Mouse (Mus musculus) macrophage (primary cell): Measurements from ENCODE around the gene Rccd1. TPM values are rescaled to one million over a fixed set of nuclear protein-coding genes. Genes with fewer than 3 reads are reported as not detected.

ENCODE experiments used
- H3K27ac ChIP-seq: fragments of 350-480 bp; formaldehyde crosslinking; 2 replicates; pipeline ENCODE4 v1.9.0; 2021
- H3K36me3 ChIP-seq: fragments of 350-480 bp; formaldehyde crosslinking; 2 replicates; pipeline ENCODE4 v1.9.0; 2021; ENCODE audit errors: inconsistent target
- H3K4me3 ChIP-seq: fragments of 350-480 bp; formaldehyde crosslinking; 2 replicates; pipeline ENCODE4 v1.9.0; 2021; ENCODE audit errors: inconsistent target
- H3K79me2 ChIP-seq: fragments of 350-480 bp; formaldehyde crosslinking; 2 replicates; pipeline ENCODE4 v1.9.0; 2021; ENCODE audit errors: inconsistent target
- WGBS: methylation state at CpG from one replicate; pipeline ENCODE4 v1.1.7; 2026; ENCODE audit warnings: inconsistent platforms; ENCODE audit not compliant: missing documents; 5-methylcytosine and 5-hydroxymethylcytosine counted together
- polyA plus RNA-seq: library from polyadenylated mRNA; stranded (reverse); fragments of 250-400 nt; gene quantifications from 3 replicates; pipeline ENCODE4 v1.2.4, GENCODE M21; 2018; ENCODE audit warnings: inconsistent platforms

The Rccd1 gene
- polyA plus RNA-seq, 1 experiment from 2014 or later = 2.4 TPM

DNA sequence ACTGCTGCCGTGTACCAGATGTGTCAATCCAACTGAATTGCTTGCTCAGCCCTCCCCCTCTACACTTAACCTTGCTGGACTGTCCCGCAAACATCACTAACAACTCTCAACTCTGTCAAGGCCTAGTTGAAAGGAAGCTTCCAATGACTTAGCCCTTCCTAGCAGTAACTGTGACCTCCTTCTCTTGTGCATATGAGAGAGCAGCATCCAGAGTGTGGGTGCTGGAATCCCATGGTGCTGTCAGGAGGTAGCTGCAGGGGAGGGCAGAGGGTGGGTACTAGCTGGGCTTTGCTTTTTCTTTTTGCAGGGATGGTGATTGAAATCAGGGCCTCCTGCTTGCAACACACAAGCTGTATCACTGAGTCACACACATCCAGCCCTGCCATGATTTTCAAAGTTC, 50.8 kb downstream of the Rccd1 start:
- Histone ChIP-seq H3K36me3 (peaks cover 47% of the 10 kb centered on the region), H3K4me3 (no peak overlapping the region), H3K27ac (no peak overlapping the region), H3K79me2 (peaks cover 25% of the 10 kb centered on the region)
- 87% methylated on average over 2 of the region's 2 CpGs for WGBS

DNA sequence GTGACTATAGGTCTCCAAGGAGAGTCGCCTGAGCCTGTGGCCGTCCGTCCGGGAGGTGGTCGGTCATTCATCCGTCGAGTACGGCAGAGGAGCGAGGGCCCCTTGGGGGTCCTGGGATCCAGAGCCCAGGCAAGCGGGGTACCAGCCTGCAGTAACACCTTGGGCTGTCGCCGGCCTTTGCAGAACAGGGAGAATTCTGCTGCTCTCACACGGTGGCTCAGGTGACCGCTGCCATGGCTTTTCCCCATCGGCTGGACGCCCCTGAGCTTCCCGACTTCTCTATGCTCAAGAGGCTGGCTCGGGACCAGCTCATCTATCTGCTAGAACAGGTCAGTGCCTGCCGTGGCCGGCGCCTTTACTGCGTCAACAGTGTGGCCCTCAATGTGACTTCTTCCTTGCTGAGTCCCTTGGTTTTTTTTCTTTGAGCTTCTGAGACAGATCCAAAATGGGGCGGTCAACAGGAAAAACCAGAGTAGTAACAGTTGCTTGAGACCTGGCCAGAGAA, 54.5 kb downstream of the Rccd1 start:
- H3K27ac ChIP-seq = peak overlapping the region; percentile 66
- H3K36me3 ChIP-seq = peaks cover 33% of the 10 kb centered on the region
- H3K79me2 ChIP-seq = peaks cover 25% of the 10 kb centered on the region
- WGBS = 0% methylated on average over 23 of the region's 23 CpGs
- H3K4me3 ChIP-seq = peak overlapping the region; percentile 95

DNA sequence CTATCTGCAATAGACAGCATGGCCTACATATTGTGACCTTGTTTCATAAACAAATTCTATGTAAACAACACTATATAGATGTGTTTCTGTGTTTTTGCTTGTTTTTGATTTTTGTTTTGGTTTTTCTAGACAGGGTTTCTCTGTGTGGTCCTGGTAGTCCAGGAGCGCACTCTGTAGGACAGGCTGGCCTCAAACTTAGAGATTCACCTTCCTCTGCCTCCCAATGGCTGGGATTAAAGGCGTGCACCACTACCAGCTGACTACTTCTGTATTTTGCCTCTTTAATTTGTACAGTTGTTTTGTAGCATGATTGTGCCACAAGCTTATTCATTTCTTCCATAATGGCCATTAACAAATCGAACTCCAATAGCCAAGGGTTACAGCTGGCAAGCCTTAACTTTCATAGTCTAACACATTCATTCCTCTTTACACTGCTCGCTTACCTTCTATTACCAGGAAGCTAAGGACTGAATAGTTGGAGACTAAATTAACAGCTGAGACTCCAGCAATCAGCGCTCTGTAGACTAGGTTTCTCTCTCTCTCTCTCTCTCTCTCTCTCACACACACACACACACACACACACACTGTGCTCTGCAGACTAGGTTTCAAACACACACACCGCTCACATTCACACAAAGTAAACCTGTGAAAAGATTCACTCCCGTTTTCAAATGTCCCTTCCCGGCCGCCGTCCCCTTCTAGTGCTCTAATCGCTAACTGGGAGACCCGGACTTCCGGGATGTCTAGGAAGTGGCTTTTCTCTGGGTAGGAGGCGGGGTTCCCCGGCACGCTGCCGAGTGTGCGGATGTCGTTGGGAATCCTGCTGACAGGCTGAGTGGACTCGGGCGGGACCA, 55.1 kb downstream of the Rccd1 start, which contains the start of gene Vps33b:
Vps33b (plus strand) TSS at position 753 of the 854 bp plus-strand sequence.
- H3K4me3 ChIP-seq = peak within 1 kb of the TSS; percentile 95
- H3K36me3 ChIP-seq = peaks cover 33% of the 10 kb centered on the region
- 2% methylated on average over 21 of the region's 21 CpGs for WGBS
- peak within 1 kb of the TSS; percentile 66 for H3K27ac ChIP-seq
- peaks cover 25% of the 10 kb centered on the region for H3K79me2 ChIP-seq

DNA sequence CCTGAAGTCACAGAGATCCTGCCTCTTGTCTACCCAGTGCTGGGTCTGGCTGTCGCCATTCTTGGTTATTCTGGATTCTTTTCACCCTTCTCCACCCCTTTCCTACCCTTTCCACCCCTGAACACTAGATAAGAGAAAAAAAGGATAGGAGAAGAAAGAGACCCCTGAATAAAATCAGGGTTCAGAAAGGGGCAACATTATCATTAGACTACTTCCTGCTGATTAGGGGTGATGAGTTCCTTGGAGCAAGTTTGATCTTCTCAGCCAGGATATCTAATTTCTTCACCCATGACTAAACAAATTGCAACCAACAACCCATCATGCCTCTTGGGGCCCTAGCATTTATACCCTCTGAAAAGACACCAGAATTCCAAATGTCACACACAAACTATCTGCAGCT, 56.5 kb downstream of the Rccd1 start:
- 83% methylated on average over 1 of the region's 1 CpGs for WGBS
- H3K27ac ChIP-seq = no peak overlapping the region
- H3K4me3 ChIP-seq = no peak overlapping the region
- H3K79me2 ChIP-seq = peaks cover 36% of the 10 kb centered on the region
- H3K36me3 ChIP-seq = peaks cover 24% of the 10 kb centered on the region; the same call in 1 of the 2 replicates

DNA sequence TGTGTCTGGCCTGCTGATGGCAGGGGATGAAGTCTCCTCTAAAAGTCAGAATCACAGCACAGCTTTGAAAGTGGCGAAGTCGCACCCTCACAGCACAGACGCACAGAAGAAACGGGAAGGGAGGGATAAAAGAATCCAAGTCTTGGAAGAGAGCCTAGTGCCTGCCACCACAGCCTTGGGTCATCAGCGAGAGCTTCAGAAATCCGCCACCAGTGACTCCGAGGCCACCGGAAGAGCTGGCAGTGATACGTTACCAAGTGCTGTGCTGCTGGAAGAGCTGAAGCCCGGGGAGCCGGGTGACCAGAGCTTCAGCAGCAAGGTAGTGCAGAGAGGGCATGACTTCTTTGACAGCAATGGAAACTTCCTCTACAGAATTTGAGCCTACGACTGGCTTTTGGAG, 59.6 kb downstream of the Rccd1 start:
- H3K27ac ChIP-seq = no peak overlapping the region
- 96% methylated on average over 12 of the region's 12 CpGs for WGBS

DNA sequence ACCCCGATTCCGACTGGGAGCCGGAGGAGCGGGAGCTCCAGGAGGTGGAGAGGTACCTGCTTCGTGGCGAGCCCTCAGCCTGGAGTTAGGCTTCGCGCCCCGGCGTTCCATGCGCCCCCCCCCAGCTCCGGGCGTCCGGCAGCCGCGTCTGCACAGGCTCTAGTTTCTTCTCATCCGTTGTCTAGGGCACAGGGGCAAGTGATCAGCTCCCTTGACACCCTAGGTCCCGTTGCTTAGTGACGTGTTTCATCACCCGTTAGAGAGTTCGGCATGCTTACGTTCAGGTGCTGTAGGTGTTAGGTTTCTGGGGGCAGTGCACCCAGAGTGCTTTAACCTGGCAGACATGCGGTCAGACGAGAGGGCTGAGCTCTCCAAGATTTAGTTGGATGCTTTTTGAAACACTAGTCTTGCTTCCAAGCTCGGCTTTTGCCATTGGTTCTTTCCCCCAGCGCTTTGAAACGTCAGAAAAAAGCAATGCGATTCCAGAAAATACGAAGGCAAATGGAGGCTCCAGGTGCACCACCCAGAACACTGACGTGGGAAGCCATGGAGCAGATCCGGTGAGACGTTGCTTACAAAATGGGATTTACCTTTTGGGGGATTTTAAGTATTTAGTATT, 62.8 kb downstream of the Rccd1 start:
- under 1% methylated on average over 31 of the region's 32 CpGs for WGBS
- Histone ChIP-seq H3K4me3 (peak overlapping the region; percentile 84), H3K27ac (peak overlapping the region; percentile 46)

More for the DNA sequence above, 59.6 kb downstream of the Rccd1 start:
- H3K4me3 ChIP-seq = no peak overlapping the region
- peaks cover 24% of the 10 kb centered on the region; the same call in 1 of the 2 replicates for H3K36me3 ChIP-seq
- peaks cover 29% of the 10 kb centered on the region for H3K79me2 ChIP-seq

DNA sequence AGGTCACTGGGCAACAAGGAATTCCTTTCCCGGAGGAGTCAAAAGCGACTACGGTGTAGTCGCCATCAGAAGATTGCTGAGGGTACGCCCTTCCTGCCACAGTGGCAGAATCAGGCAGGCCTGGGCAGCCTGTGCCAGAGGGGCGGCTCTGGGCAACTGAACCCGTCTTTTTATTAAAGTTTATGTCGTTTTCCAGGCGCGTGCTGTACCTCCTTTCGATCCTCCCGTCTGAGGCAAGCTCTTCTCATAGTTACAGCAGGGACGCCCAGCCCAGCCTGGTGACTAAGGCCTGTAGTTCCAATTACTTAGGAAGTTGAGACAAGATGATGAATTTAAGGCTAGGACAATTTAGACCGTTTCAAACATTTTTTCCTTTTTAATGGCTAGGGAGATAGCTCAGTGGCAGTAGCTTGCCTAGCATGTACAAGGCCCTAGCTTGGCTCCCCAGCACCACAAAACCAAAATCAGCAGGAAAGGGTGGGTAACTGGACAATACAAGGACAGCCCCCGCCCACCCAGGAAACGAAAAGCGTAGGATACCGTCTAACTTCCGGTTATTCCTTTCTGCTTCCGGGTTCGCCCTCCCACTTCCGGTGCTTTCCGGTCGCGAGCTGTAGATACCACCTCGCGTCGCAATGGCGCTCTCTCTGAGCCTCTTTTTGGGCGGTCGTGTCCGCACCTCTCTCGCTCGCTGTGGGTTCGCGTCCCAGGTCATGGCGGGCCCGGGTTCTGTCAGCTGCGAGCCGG, 63.5 kb downstream of the Rccd1 start, which contains the start of gene Ngrn:
Ngrn (plus strand) TSS at position 591 of the 747 bp plus-strand sequence.
- H3K27ac ChIP-seq = peak within 1 kb of the TSS; percentile 46
- H3K4me3 ChIP-seq = peak within 1 kb of the TSS; percentile 84
- 30% methylated on average over 39 of the region's 40 CpGs for WGBS
- H3K36me3 ChIP-seq = peaks cover 20% of the 10 kb centered on the region; the same call in 1 of the 2 replicates
- peaks cover 29% of the 10 kb centered on the region for H3K79me2 ChIP-seq

More for the DNA sequence above, 62.8 kb downstream of the Rccd1 start:
- H3K79me2 ChIP-seq = peaks cover 29% of the 10 kb centered on the region
- peaks cover 24% of the 10 kb centered on the region; the same call in 1 of the 2 replicates for H3K36me3 ChIP-seq

DNA sequence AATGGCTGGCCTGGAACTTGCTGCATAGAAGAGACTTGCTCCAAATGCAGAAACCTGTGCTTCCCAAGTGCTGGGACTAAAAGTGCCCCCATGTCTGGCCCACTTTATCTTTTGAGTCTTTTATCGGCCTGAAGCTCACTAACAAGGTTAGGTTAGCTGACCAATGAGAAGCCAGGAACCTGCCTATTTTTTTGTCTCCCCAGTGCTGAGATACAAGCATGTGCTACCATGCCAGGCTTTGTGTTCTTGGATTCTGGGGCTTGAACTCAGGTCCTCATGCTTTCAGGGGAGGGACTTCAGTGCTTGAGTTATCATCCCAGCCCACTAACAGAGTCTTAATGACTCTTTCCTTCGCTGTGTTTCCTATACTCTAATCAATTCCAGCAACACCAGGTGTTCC, 66.5 kb downstream of the Rccd1 start:
- no peak overlapping the region for H3K27ac ChIP-seq
- H3K79me2 ChIP-seq = peaks cover 16% of the 10 kb centered on the region
- no peaks in the 10 kb centered on the region for H3K36me3 ChIP-seq
- 94% methylated on average over 2 of the region's 2 CpGs for WGBS
- H3K4me3 ChIP-seq = no peak overlapping the region

DNA sequence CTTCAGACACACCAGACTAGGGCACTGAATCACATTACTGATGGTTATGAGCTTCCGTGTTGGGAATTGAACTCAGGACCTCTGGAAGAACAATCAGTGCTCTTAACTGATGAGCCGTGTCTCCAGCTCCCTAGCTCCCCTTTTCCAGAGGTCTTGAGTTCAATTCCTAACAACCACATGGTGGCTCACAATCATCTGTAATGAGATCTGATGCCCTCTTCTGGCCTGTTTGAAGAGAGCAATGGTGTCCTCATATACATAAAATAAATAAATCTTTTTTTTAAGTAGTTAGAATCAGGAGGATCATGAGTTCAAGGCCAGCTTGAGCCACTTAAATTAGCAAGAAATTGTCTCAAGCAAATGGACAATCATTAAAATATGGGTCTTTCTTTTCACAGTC, 68.3 kb downstream of the Rccd1 start:
- WGBS = 67% methylated on average over 2 of the region's 2 CpGs
- no peaks in the 10 kb centered on the region for H3K36me3 ChIP-seq
- H3K27ac ChIP-seq = no peak overlapping the region
- no peak overlapping the region for H3K4me3 ChIP-seq
- H3K79me2 ChIP-seq = no peaks in the 10 kb centered on the region; the same call in 1 of the 2 replicates

DNA sequence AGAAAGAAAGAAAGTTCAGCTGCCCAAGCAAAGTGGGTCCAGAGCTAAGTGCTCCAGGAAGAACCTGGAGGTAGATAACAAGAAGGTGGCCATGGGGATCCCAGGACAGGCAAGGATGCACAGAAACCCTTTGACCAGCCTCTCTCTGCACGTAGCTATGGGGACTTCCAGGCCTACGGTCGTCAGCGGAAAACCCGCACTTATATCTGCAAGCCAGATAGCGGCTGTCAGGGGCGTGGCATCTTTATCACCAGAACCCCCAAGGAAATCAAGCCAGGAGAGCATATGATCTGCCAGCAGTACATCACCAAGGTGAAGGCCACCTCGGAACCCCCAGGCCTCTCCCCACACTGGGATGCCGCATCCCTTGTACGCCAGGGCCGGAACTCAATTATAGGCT, 71.4 kb downstream of the Rccd1 start:
- WGBS = 96% methylated on average over 11 of the region's 11 CpGs
- no peaks in the 10 kb centered on the region for H3K36me3 ChIP-seq
- no peaks in the 10 kb centered on the region for H3K79me2 ChIP-seq

DNA sequence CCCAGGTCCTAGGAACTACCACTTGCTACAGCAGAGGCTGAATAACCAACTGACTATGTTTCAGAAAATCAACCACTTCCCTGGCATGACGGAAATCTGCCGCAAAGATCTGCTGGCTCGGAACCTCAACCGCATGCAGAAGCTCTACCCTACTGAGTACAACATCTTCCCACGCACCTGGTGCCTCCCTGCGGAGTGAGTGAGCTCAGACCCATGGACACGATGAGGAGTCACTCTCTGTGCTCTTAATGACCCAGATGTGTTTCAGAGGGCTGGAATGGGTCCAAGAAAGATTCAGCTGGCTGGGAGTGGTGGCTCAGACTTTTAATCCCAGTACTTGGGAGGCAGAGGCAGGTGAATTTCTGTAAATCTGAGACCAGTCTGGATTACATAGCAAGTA, 71.8 kb downstream of the Rccd1 start:
- Histone ChIP-seq H3K27ac (no peak overlapping the region), H3K4me3 (no peak overlapping the region), H3K36me3 (no peaks in the 10 kb centered on the region), H3K79me2 (no peaks in the 10 kb centered on the region)
- WGBS = 89% methylated on average over 7 of the region's 7 CpGs

More for the DNA sequence above, 71.4 kb downstream of the Rccd1 start:
- Histone ChIP-seq H3K4me3 (no peak overlapping the region), H3K27ac (no peak overlapping the region)

DNA sequence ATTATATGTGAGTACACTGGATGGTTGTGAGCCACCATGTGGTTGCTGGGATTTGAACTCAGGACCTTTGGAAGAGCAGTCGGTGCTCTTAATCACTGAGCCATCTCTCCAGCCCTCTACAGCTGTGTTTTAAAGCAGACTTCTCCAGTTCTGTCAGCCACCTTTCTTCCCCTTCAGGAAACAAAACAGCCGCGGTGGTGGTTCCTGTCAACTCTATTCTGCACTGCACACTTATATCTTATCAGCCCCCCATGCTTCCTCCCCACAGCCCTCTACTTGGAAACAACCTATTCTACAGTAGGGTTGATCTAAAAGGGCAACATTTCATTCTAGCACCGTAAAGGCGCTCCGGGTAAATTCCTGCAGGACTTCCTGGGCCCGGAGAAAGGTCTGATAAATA, 77.4 kb downstream of the Rccd1 start:
- 31% methylated on average over 7 of the region's 7 CpGs for WGBS
- H3K27ac ChIP-seq = no peak overlapping the region
- peak overlapping the region; percentile 35 for H3K4me3 ChIP-seq

DNA sequence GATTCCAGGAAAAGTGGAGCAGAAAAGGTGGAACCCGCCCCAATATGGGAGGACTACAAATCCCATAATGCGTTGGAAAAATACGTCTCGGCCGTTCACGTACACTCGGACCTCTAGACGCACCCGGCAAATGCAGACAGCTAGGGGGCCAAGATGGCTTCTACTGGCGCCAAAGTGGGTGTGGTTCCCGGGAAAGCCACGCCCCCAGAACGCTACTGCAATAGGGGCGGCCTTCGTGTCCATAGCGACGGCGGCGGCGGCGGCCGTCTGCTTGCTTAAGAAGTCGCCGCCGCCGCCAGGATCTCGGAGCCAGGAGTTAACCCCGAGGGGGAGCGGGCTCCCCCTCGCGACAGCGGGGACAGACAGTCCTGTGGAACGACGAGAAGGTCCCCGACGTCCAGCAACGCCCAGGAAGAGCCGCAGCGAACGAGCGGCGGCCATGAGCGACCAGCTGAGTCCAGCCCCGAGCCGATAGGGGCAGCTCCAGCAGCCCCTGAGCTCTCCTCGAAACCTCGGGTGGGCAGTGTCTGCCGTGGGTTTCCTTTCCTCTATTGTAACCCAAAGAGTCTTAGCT, 78.0 kb downstream of the Rccd1 start, which contains the start of gene Ttll13:
Ttll13 (plus strand) TSS at position 229 of the 574 bp plus-strand sequence.
- Histone ChIP-seq H3K79me2 (no peaks in the 10 kb centered on the region), H3K36me3 (no peaks in the 10 kb centered on the region), H3K4me3 (peak within 1 kb of the TSS; percentile 35), H3K27ac (peak within 1 kb of the TSS; percentile 35)
- 0% methylated on average over 41 of the region's 48 CpGs for WGBS

More for the DNA sequence above, 77.4 kb downstream of the Rccd1 start:
- Histone ChIP-seq H3K79me2 (no peaks in the 10 kb centered on the region), H3K36me3 (no peaks in the 10 kb centered on the region)

DNA sequence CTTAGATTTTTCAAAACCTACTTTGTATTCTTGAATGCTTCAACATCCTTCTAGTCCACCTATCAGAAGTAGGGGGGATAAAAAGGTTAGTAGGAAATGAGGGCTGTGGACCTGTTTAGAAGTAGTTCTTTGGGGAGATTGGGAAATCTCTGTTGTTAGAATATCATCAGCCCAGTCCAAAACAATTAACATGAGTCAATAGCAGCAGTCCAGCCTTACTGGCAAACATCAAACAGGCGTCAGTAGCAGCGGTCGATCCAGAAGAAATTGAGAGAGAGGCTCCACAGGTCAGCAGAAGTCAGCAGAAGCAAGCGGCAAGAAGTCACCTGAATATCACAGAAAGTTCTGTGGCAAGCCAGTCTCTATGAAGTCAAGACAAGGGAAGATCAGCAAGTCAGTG, 79.4 kb downstream of the Rccd1 start:
- no peak overlapping the region for H3K27ac ChIP-seq
- 0 out of 2 replicates have a peak, but pooled peaks cover 4% of the 10 kb centered on the region for H3K36me3 ChIP-seq
- WGBS = 98% methylated on average over 4 of the region's 4 CpGs
- no peaks in the 10 kb centered on the region for H3K79me2 ChIP-seq
- no peak overlapping the region for H3K4me3 ChIP-seq
